Mouse (Mus musculus) spleen, adult 2 months (tissue): ENCODE measurements at regions not wholly inside any gene's neighbourhood (a gene's known extent, or its start where the extent isn't known, plus 50 kb on each side); places are given as distances from the start of the nearest gene placed in this dataset.

ENCODE experiments used
- CTCF ChIP-seq: fragments of 200-500 bp; IDR thresholded peaks from 2 replicates; pipeline ENCODE4 v1.5.1; 2011; ENCODE audit warnings: mild to moderate bottlenecking, inconsistent platforms; ENCODE audit not compliant: insufficient read depth, insufficient read length, insufficient replicate concordance; ENCODE audit errors: extremely low read depth
- POLR2A ChIP-seq: fragments of 200-500 bp; IDR thresholded peaks from 2 replicates; pipeline ENCODE4 v1.6.1; 2011; ENCODE audit warnings: low read depth, low read length, inconsistent platforms

DNA sequence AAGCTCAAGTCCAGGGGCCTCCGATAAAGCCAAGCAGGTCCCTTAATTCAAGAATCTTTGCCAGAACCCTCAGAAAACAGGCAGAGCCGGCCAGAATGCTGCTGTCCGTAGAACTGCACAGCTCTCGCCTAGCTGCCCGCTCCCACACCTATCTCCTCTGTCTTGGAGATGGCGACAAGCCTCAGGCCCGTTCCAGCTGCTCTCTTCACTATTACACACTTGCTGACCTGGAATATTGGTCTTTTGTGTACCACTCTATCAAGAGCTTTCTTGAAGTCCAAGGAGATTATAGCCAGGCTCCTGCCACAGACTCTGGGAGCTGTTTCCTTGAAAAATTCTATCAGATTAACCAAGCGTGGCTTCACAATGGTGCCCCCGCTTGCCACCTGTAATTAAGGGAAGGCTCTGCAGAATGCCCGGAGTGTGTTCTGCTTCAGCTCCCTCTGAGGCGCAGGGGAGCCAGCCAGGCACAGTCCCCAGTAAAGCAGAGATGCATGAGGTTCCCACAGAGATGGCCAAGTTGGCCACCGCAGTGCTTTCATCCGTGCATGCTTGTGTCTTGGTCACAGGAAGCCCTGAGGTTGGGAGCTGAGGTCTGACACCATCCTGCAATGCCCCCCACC is 496.8 kb downstream of the Cdh26 start:
- TF ChIP-seq CTCF, result no peak
- TF ChIP-seq POLR2A, result no peak
